Mouse (Mus musculus) liver, adult 2 months (tissue): ENCODE data around the gene Dmrtc2.

Experiments used
- CTCF ChIP-seq: fragments of 200-500 bp; IDR thresholded peaks from 2 replicates; pipeline ENCODE4 v1.5.1; 2011; ENCODE audit warnings: low read depth, low read length, control low read depth
- POLR2A ChIP-seq: fragments of 200-500 bp; IDR thresholded peaks from 2 replicates; pipeline ENCODE4 v1.6.1; 2011; ENCODE audit warnings: low read length, control low read depth; ENCODE audit not compliant: insufficient read depth; ENCODE audit errors: extremely low read depth

DNA sequence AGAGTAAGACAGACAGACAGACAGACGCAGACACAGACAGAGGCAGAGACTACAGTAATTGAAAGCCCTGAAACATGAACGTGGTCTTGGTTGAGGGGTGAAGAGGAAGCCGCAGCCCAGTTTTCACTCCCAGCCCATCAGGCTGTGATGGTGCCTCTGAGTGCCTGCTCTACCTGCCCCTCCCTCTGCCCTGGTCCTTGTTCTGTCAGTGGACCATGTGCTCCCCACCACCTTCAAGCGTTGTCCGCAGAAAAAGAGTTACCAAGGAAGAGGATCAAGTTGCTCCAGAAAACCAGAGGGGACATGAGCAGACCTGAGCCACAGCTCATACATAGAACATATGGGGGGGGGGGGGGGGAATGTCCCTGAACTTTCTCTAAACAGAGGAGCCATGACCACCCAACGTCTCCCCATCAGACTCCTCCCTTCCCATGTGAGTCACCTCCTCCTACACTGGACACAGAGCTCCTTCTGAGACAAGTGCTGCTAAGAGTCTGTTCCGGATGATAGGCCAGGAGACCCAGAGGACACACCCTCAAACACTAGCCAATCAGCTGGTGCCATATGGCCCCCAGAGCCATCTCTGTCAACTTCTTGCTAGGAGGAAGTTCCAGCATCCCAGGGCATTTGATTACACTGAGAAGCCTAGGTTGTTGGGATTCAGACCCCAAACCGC, 17.2 kb upstream of the Dmrtc2 start:
- TF ChIP-seq POLR2A (no peak), CTCF (no peak)
